15 mouse cellular contexts compared by ENCODE assay signal in genomic region chr14:120292617-120293195, GRCm38 (mm10). TPM values are rescaled to one million over a fixed set of nuclear protein-coding genes. Genes with fewer than 3 reads are reported as not detected.
DNase-seq lines count a peak whose midpoint lies in the region; ATAC-seq lines count a peak whose summit lies in the region.
"Had no signal": no experiment of that assay in that cellular context is flagged by ENCODE, and none has a peak within 500 bp of the region (broad histone marks: within the 10 kb centered on the region; RNA-seq: fewer than 3 reads in every experiment).

No protein-coding gene starts in this region.

- WGBS in embryonic facial prominence, embryonic 12.5 days: 69% methylated on average over 6 of the region's 6 CpGs
- 84% methylated on average over 6 of the region's 6 CpGs for WGBS in embryonic facial prominence, embryonic 10.5 days
- WGBS in kidney, embryonic 15.5 days: 82% methylated on average over 6 of the region's 6 CpGs
- 74% methylated on average over 6 of the region's 6 CpGs for WGBS in embryonic facial prominence, embryonic 13.5 days
- 65% methylated on average over 6 of the region's 6 CpGs for WGBS in limb, embryonic 15.5 days

- H3K4me1 ChIP-seq in embryonic facial prominence, embryonic 12.5 days: peaks cover 78% of the 10 kb centered on the region
- peaks cover 82% of the 10 kb centered on the region for H3K4me1 ChIP-seq in embryonic facial prominence, embryonic 10.5 days
- peaks cover 75% of the 10 kb centered on the region for H3K4me1 ChIP-seq in kidney, embryonic 15.5 days
- H3K4me1 ChIP-seq in embryonic facial prominence, embryonic 13.5 days: peaks cover 90% of the 10 kb centered on the region
- H3K4me1 ChIP-seq in limb, embryonic 15.5 days: peaks cover 83% of the 10 kb centered on the region

- H3K9ac ChIP-seq in embryonic facial prominence, embryonic 12.5 days: no peak overlapping the region
- no peak overlapping the region for H3K9ac ChIP-seq in kidney, embryonic 15.5 days
- H3K9ac ChIP-seq in embryonic facial prominence, embryonic 13.5 days: no peak overlapping the region
- H3K9ac ChIP-seq in limb, embryonic 15.5 days: no peak overlapping the region

- no peak for ATAC-seq in embryonic facial prominence, embryonic 12.5 days (ENCODE audit: insufficient number of reproducible peaks, insufficient read depth, low FRiP score, low TSS enrichment)
- ATAC-seq in kidney, embryonic 15.5 days (replicated peaks; ENCODE audit: low FRiP score): no peak
- no peak for ATAC-seq in embryonic facial prominence, embryonic 13.5 days (ENCODE audit: insufficient number of reproducible peaks, insufficient read depth, low FRiP score, low TSS enrichment, low read depth)
- ATAC-seq in limb, embryonic 15.5 days (ENCODE audit: insufficient number of reproducible peaks, low FRiP score, low TSS enrichment, low read depth): no peak
- ATAC-seq: midbrain, embryonic 16.5 days had no signal

- H3K4me2 ChIP-seq in embryonic facial prominence, embryonic 12.5 days (replicated peaks): no peak overlapping the region
- no peak overlapping the region for H3K4me2 ChIP-seq in kidney, embryonic 15.5 days
- H3K4me2 ChIP-seq in embryonic facial prominence, embryonic 13.5 days: no peak overlapping the region
- no peak overlapping the region for H3K4me2 ChIP-seq in limb, embryonic 15.5 days

- peak overlapping the region; percentile 30; the same call in 1 of the 2 replicates for H3K27ac ChIP-seq in embryonic facial prominence, embryonic 12.5 days
- H3K27ac ChIP-seq in embryonic facial prominence, embryonic 10.5 days (replicated peaks): no peak overlapping the region; the same call in 1 of the 2 replicates
- H3K27ac ChIP-seq in kidney, embryonic 15.5 days: peak overlapping the region; percentile 37; the same call in 1 of the 2 replicates
- H3K27ac ChIP-seq in embryonic facial prominence, embryonic 13.5 days: peak overlapping the region; percentile 39; the same call in 1 of the 2 replicates
- H3K27ac ChIP-seq in limb, embryonic 15.5 days: peak overlapping the region; percentile 27; the same call in 1 of the 2 replicates
- H3K27ac ChIP-seq: hindbrain, embryonic 10.5 days had no signal

- H3K36me3 ChIP-seq in embryonic facial prominence, embryonic 12.5 days: 0 out of 2 replicates have a peak, but pooled peaks cover 7% of the 10 kb centered on the region
- H3K36me3 ChIP-seq in embryonic facial prominence, embryonic 10.5 days (replicated peaks): peaks cover 36% of the 10 kb centered on the region
- H3K36me3 ChIP-seq in kidney, embryonic 15.5 days: peaks cover 9% of the 10 kb centered on the region; the same call in 1 of the 2 replicates
- H3K36me3 ChIP-seq in embryonic facial prominence, embryonic 13.5 days: peaks cover 13% of the 10 kb centered on the region
- H3K36me3 ChIP-seq in limb, embryonic 15.5 days: peaks cover 8% of the 10 kb centered on the region; the same call in 1 of the 2 replicates

- DNase-seq in embryonic facial prominence, embryonic 10.5 days (ENCODE audit: low spot score): no peak
- no peak for DNase-seq in kidney, adult 18-20 months
- DNase-seq in thymus, postnatal 14 days: no peak
- no peak for DNase-seq in thymus, postnatal 4 days
- DNase-seq: cerebellum, postnatal 10 days; kidney, adult 9 months; liver; lung, postnatal 4 days had no signal

- no peaks in the 10 kb centered on the region for H3K27me3 ChIP-seq in embryonic facial prominence, embryonic 12.5 days
- no peaks in the 10 kb centered on the region for H3K27me3 ChIP-seq in embryonic facial prominence, embryonic 10.5 days (replicated peaks; ENCODE audit: low read depth, poor library complexity, severe bottlenecking)
- H3K27me3 ChIP-seq in kidney, embryonic 15.5 days: no peaks in the 10 kb centered on the region
- no peaks in the 10 kb centered on the region for H3K27me3 ChIP-seq in embryonic facial prominence, embryonic 13.5 days
- H3K27me3 ChIP-seq in limb, embryonic 15.5 days: no peaks in the 10 kb centered on the region

- H3K4me3 ChIP-seq in embryonic facial prominence, embryonic 12.5 days: no peak overlapping the region
- no peak overlapping the region for H3K4me3 ChIP-seq in embryonic facial prominence, embryonic 10.5 days
- no peak overlapping the region for H3K4me3 ChIP-seq in kidney, embryonic 15.5 days (replicated peaks)
- H3K4me3 ChIP-seq in embryonic facial prominence, embryonic 13.5 days: no peak overlapping the region
- no peak overlapping the region for H3K4me3 ChIP-seq in limb, embryonic 15.5 days
- H3K4me3 ChIP-seq: erythroblast, embryonic 14.5 days; hindbrain, embryonic 10.5 days had no signal

- H3K9me3 ChIP-seq in embryonic facial prominence, embryonic 12.5 days: no peaks in the 10 kb centered on the region
- no peaks in the 10 kb centered on the region for H3K9me3 ChIP-seq in embryonic facial prominence, embryonic 10.5 days
- H3K9me3 ChIP-seq in kidney, embryonic 15.5 days (replicated peaks): no peaks in the 10 kb centered on the region
- H3K9me3 ChIP-seq in embryonic facial prominence, embryonic 13.5 days: no peaks in the 10 kb centered on the region
- no peaks in the 10 kb centered on the region for H3K9me3 ChIP-seq in limb, embryonic 15.5 days
- H3K9me3 ChIP-seq: hindbrain, embryonic 10.5 days had no signal

RNA-seq across cellular contexts. Expression of gene Mbnl2, which starts 17.2 kb away (rescaled TPM):
- polyA plus RNA-seq in embryonic facial prominence, embryonic 12.5 days (2016; fragmentation: Nextera tagmentation; extraction: Ambion mirVana): 93.2 and 93.6 TPM in 2 replicates
- polyA plus RNA-seq in embryonic facial prominence, embryonic 10.5 days (2016; fragmentation: Nextera tagmentation; extraction: Ambion mirVana): 42.8 and 54.1 TPM in 2 replicates
- 91.4 and 91.7 TPM in 2 replicates for polyA plus RNA-seq in kidney, embryonic 15.5 days (2015; fragmentation: Nextera tagmentation; extraction: Ambion mirVana)
- 146 and 173 TPM in 2 replicates for polyA plus RNA-seq in embryonic facial prominence, embryonic 13.5 days (2015; fragmentation: Nextera tagmentation; extraction: Ambion mirVana)
- polyA plus RNA-seq in limb, embryonic 15.5 days (2015; fragmentation: Nextera tagmentation; extraction: Ambion mirVana): 163 and 180 TPM in 2 replicates
